Mouse (Mus musculus) heart, postnatal 25 days (tissue): Measurements from ENCODE around the gene Ggn. TPM values are rescaled to one million over a fixed set of nuclear protein-coding genes. Genes with fewer than 3 reads are reported as not detected.
A peak's percentile ranks its signal among the peaks of the same experiment; 100 is the strongest.
"Not testable (repeated sequence)": the region's sequence is repeated elsewhere in the genome, so short reads cannot be mapped to it uniquely, and the experiment has no call there.

Source experiments
- DNase-seq: peaks from one replicate; pipeline ENCODE4 v3.0.0; 2022; ENCODE audit warnings: low spot score
- intact Hi-C: fragments of 180-260 bp; cut with DNase I; formaldehyde crosslinking; loops from one replicate; pipeline ENCODE4 v1.15.1; 2025
- total RNA-seq, 2 experiments: library from RNA; stranded (reverse); gene quantifications; 2 replicates each; pipeline ENCODE4 v1.2.3; 2021

Gene Ggn
- under 1 TPM; 0.39 to 0.45 TPM for total RNA-seq

GRCm38 (mm10) chr7:29170066-29170754 is at the start of gene Ggn, which contains the start of gene Spred3:
Gene Ggn (plus strand): TSS chr7:29170210.
Gene Spred3 (minus strand): TSS chr7:29170411.
- intact Hi-C loops, result no loop called here

GRCm38 (mm10) chr7:29122821-29123220 is 47.2 kb upstream of the Ggn start:
- intact Hi-C loops, result no loop called here
- DNase-seq, result no peak

More at GRCm38 (mm10) chr7:29170066-29170754, at the start of gene Ggn, which contains the start of gene Spred3:
- peak; percentile 64 for DNase-seq

- intact Hi-C loops, result no loop called here
- DNase-seq, result no peak
Measured at GRCm38 (mm10) chr7:29123531-29124358, 46.3 kb upstream of the Ggn start.

- DNase-seq, result no peak
- intact Hi-C loops, result loop anchor here (5.0 kb wide), 2 partner anchors 122 to 172 kb away; partner anchors contain the start of gene 2200002D01Rik
Measured at GRCm38 (mm10) chr7:29124970-29125369, 45.0 kb upstream of the Ggn start, which contains the start of gene Ryr1. Gene Ryr1 (minus strand): TSS chr7:29125179.

GRCm38 (mm10) chr7:29126173-29126915 is 43.7 kb upstream of the Ggn start:
- DNase-seq, result no peak
- intact Hi-C loops, result loop anchor here (5.0 kb wide), 2 partner anchors 121 to 171 kb away; partner anchors contain the start of gene 2200002D01Rik

GRCm38 (mm10) chr7:29128725-29129124 is 41.3 kb upstream of the Ggn start:
- no peak for DNase-seq
- intact Hi-C loops, result loop anchor here (5.0 kb wide), 2 partner anchors 119 to 169 kb away; partner anchors contain the start of gene 2200002D01Rik

GRCm38 (mm10) chr7:29134230-29134629 is 35.8 kb upstream of the Ggn start:
- intact Hi-C loops, result no loop called here
- no peak for DNase-seq

GRCm38 (mm10) chr7:29134693-29135386 is 35.2 kb upstream of the Ggn start, which contains the start of gene Rasgrp4:
Gene Rasgrp4 (plus strand): TSS chr7:29134851.
- intact Hi-C loops, result no loop called here
- no peak for DNase-seq

- DNase-seq, result no peak
- intact Hi-C loops, result no loop called here
Measured at GRCm38 (mm10) chr7:29137429-29137828, 32.6 kb upstream of the Ggn start.

- intact Hi-C loops, DNase-seq: not testable (repeated sequence)
Measured at GRCm38 (mm10) chr7:29139237-29139636, 30.8 kb upstream of the Ggn start.

GRCm38 (mm10) chr7:29141416-29141815 is 28.6 kb upstream of the Ggn start:
- intact Hi-C loops, result no loop called here
- no peak for DNase-seq

GRCm38 (mm10) chr7:29144006-29144405 is 26.0 kb upstream of the Ggn start:
- intact Hi-C loops, result no loop called here
- DNase-seq, result no peak

- intact Hi-C loops, result no loop called here
- DNase-seq, result no peak
Measured at GRCm38 (mm10) chr7:29146625-29147367, 23.2 kb upstream of the Ggn start.

- no peak for DNase-seq
- intact Hi-C loops, result no loop called here
Measured at GRCm38 (mm10) chr7:29148771-29149170, 21.2 kb upstream of the Ggn start.

GRCm38 (mm10) chr7:29151486-29151885 is 18.5 kb upstream of the Ggn start:
- intact Hi-C loops, result no loop called here
- no peak for DNase-seq

GRCm38 (mm10) chr7:29154018-29154720 is 15.8 kb upstream of the Ggn start:
- intact Hi-C loops, result no loop called here
- DNase-seq, result no peak

- peak; percentile 75 for DNase-seq
- intact Hi-C loops, result no loop called here
Measured at GRCm38 (mm10) chr7:29155196-29155837, 14.7 kb upstream of the Ggn start.
